Mouse (Mus musculus): ENCODE results near the gene Rps15. TPM values are rescaled to one million over a fixed set of nuclear protein-coding genes. Genes with fewer than 3 reads are reported as not detected.

Rps15 gene
- total and polyA plus RNA-seq, 2 experiments from 2014 or later = 499 to 1,030 TPM

DNA sequence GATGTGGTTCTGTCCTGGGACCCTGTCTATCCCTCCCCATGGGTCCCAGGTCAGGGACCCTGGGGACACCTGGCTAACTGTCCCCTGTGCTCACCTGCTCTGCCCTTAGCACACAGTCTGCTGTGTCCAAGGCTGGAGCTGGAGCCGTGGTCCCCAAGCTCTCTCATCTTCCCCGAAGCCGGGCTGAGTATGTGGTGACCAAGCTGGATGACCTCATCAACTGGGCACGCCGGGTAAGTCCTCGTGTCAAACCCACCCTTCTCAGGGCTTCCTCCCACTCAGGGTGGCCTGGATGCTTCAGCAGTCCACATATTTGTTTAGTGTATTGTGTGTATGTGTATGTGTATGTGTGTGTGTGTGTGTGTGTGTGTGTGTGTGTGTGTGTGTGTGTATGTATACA lies 38.7 kb upstream of the Rps15 start:
- no peak for ATAC-seq (ENCODE audit: insufficient read depth, low read depth)
- DNase-seq (ENCODE audit: low spot score) = no peak
- no peak overlapping the region for H3K4me2 ChIP-seq (ENCODE audit: low read depth, low read length)
- H3K27me3 ChIP-seq (ENCODE audit: control insufficient read depth, insufficient read depth, low read length) = no peaks in the 10 kb centered on the region
- 74% methylated on average over 6 of the region's 6 CpGs for WGBS
- no peak overlapping the region for H3K27ac ChIP-seq (ENCODE audit: low read depth)
- H3K9ac ChIP-seq (replicated peaks; ENCODE audit: low read depth, low read length) = no peak overlapping the region
- peaks cover 57% of the 10 kb centered on the region for H3K36me3 ChIP-seq (replicated peaks; ENCODE audit: control insufficient read depth, insufficient read depth, low read length)
- H3K4me3 ChIP-seq (ENCODE audit: low read depth, low read length) = no peak overlapping the region
- no peak for TF ChIP-seq CTCF (IDR thresholded peaks at IDR 0.05; ENCODE audit: low read depth)
- TF ChIP-seq EP300 (IDR thresholded peaks at IDR 0.05; ENCODE audit: low read depth) = no peak
- no peaks in the 10 kb centered on the region for H3K9me3 ChIP-seq (replicated peaks; ENCODE audit: control insufficient read depth, low read length)
- H3K4me1 ChIP-seq (ENCODE audit: control insufficient read depth, insufficient read depth) = peaks cover 7% of the 10 kb centered on the region; the same call in 1 of the 2 replicates

DNA sequence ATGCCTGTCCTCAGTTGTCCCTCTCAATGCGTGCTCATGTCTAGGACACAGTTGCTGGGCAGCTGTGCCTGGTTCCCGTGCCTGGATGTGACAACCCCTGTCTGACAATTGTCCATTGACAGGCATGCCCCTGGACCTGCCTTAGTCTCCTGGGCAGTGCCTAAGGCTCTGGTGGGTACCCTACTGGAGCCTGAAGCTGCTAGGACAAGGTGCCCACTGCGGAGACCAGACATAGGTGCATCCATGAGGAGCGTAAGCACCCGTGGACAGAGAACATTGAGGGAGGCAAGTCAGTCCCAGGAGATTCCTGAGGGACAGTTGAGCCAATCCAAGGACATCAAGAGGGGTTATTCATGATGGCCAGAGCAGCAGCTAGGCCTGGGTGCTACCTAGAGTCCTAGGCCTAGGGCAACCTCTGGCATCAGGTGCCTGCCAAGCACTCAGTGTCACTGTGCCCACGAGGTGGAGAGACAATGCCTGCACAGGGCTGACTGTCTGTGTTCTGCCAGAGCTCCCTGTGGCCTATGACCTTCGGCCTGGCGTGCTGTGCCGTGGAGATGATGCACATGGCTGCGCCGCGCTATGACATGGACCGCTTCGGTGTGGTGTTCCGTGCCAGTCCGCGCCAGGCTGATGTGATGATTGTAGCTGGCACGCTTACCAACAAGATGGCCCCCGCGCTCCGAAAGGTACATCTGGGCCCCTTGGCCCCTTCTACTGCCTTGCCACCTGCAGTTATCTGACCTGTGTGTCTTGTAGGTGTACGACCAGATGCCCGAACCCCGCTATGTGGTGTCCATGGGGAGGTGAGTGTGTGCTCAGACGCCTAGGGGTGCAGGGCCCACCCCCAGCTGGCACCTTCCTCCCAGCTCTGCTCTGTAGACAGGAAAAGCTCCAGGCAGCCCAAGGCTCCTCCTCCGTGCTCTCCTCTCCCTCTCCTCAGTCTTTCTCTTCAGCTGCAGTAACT lies 37.6 kb upstream of the Rps15 start:
- no peaks in the 10 kb centered on the region for H3K27me3 ChIP-seq (ENCODE audit: control insufficient read depth, insufficient read depth, low read length)
- TF ChIP-seq EP300 (IDR thresholded peaks at IDR 0.05; ENCODE audit: low read depth) (no peak), CTCF (IDR thresholded peaks at IDR 0.05; ENCODE audit: low read depth) (no peak)
- H3K9me3 ChIP-seq (replicated peaks; ENCODE audit: control insufficient read depth, low read length) = no peaks in the 10 kb centered on the region
- peaks cover 10% of the 10 kb centered on the region for H3K4me1 ChIP-seq (ENCODE audit: control insufficient read depth, insufficient read depth)
- ATAC-seq (ENCODE audit: insufficient read depth, low read depth) (no peak), DNase-seq (ENCODE audit: low spot score) (no peak)
- peaks cover 61% of the 10 kb centered on the region for H3K36me3 ChIP-seq (replicated peaks; ENCODE audit: control insufficient read depth, insufficient read depth, low read length)
- no peak overlapping the region for H3K4me3 ChIP-seq (ENCODE audit: low read depth, low read length)
- no peak overlapping the region for H3K9ac ChIP-seq (replicated peaks; ENCODE audit: low read depth, low read length)
- 93% methylated on average over 26 of the region's 26 CpGs for WGBS
- H3K27ac ChIP-seq (ENCODE audit: low read depth) = no peak overlapping the region
- no peak overlapping the region for H3K4me2 ChIP-seq (ENCODE audit: low read depth, low read length)

DNA sequence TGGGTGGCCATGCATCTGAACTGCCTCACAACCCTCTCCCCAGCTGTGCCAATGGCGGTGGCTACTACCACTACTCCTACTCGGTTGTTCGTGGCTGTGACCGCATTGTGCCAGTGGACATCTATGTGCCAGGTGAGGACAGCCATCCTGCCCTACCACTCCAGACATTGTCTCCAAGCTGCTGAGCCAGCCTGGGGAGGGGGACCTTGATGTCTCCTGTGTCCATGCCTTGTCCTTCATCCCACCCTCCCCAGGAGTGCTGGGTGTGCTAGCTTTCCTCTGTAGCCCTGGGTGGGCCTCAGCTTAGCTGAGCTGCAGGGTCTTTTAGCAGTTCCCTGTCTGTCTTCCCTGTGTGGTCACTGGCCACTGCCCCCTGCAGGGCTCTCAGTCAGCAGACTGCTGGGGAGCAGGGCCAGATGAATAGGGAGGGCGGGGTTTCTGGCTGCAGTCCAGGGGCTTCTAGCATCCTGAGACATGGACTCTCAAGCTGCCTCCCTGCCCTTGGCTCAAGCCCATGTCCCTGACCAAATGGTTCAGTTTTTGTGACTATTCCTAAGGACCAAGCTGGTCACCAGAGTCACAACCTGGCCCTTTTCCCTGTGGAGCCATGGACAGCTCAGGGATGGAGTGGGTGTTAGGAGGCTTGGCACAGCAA lies 36.2 kb upstream of the Rps15 start:
- no peaks in the 10 kb centered on the region for H3K27me3 ChIP-seq (ENCODE audit: control insufficient read depth, insufficient read depth, low read length)
- H3K36me3 ChIP-seq (replicated peaks; ENCODE audit: control insufficient read depth, insufficient read depth, low read length) = peaks cover 61% of the 10 kb centered on the region
- H3K9me3 ChIP-seq (replicated peaks; ENCODE audit: control insufficient read depth, low read length) = no peaks in the 10 kb centered on the region
- H3K9ac ChIP-seq (replicated peaks; ENCODE audit: low read depth, low read length) = no peak overlapping the region
- no peak overlapping the region for H3K4me2 ChIP-seq (ENCODE audit: low read depth, low read length)
- H3K4me1 ChIP-seq (ENCODE audit: control insufficient read depth, insufficient read depth) = peaks cover 14% of the 10 kb centered on the region
- H3K4me3 ChIP-seq (ENCODE audit: low read depth, low read length) = no peak overlapping the region
- DNase-seq (ENCODE audit: low spot score) (no peak), ATAC-seq (ENCODE audit: insufficient read depth, low read depth) (no peak)
- 76% methylated on average over 5 of the region's 5 CpGs for WGBS
- H3K27ac ChIP-seq (ENCODE audit: low read depth) = no peak overlapping the region
- TF ChIP-seq EP300 (IDR thresholded peaks at IDR 0.05; ENCODE audit: low read depth) (no peak), CTCF (IDR thresholded peaks at IDR 0.05; ENCODE audit: low read depth) (no peak)

DNA sequence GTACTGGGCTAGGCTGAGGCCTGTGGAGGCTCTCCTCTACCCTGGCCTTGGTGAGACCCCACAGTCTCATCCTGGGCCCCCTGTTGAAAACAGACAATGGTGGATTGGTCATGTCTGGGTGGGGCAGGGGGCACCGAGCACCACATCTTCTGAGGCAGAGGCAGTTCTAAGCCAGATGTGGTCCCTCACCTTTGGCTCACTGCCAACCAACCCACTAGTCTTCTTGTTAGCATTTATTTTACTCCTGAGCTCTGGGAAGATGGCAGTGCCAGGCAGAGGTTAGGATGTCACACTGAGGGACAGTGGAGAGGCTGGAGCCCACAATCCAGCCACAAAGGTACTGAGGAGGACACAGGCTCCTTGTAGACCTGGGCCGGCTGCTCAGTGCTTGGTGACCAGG lies 34.3 kb upstream of the Rps15 start:
- DNase-seq (ENCODE audit: low spot score) (no peak), ATAC-seq (ENCODE audit: insufficient read depth, low read depth) (no peak)
- Histone ChIP-seq H3K4me1 (ENCODE audit: control insufficient read depth, insufficient read depth) (peaks cover 24% of the 10 kb centered on the region), H3K36me3 (replicated peaks; ENCODE audit: control insufficient read depth, insufficient read depth, low read length) (peaks cover 58% of the 10 kb centered on the region), H3K4me3 (ENCODE audit: low read depth, low read length) (no peak overlapping the region), H3K27me3 (ENCODE audit: control insufficient read depth, insufficient read depth, low read length) (no peaks in the 10 kb centered on the region), H3K9me3 (replicated peaks; ENCODE audit: control insufficient read depth, low read length) (no peaks in the 10 kb centered on the region), H3K9ac (replicated peaks; ENCODE audit: low read depth, low read length) (no peak overlapping the region), H3K4me2 (ENCODE audit: low read depth, low read length) (no peak overlapping the region), H3K27ac (ENCODE audit: low read depth) (no peak overlapping the region)
- 75% methylated on average over 2 of the region's 2 CpGs for WGBS
- TF ChIP-seq CTCF (IDR thresholded peaks at IDR 0.05; ENCODE audit: low read depth) = no peak
- no peak for TF ChIP-seq EP300 (IDR thresholded peaks at IDR 0.05; ENCODE audit: low read depth)

DNA sequence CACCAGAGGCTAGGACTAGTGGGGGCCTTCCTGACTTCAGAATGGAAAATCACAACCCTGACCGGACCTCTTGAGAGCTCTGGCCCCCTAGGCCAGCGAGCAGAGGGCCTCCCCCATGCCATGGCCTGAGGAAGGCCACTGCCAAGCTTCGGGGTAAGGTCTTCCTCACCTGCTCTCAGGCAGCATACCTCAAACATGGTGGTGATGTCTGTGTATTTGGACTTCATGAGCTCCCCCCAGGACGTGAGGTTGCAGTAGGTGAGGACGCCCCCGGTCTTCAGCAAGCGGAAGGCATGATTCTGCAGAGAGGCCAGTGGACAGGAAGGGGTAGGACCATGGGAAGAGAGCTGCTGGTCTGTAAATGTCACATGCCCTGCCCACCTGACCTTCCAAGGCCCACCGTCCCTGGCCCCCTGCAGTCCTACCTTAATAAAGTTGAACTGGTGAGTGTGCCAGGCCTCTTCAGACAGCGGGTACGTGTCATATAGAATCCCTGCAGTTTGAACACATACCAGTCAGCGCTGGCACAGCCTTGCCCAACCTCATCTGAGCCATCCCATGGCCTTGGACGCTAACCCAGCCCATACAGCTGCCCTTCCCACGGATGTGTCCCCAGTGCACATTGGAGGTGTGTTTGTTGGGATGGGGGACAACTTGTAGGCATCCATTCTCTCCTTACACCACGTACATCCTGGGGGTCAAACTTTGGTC lies 33.3 kb upstream of the Rps15 start:
- no peak overlapping the region for H3K27ac ChIP-seq (ENCODE audit: low read depth)
- DNase-seq (ENCODE audit: low spot score) (no peak), ATAC-seq (ENCODE audit: insufficient read depth, low read depth) (no peak)
- H3K4me1 ChIP-seq (ENCODE audit: control insufficient read depth, insufficient read depth) = peaks cover 24% of the 10 kb centered on the region
- peaks cover 48% of the 10 kb centered on the region for H3K36me3 ChIP-seq (replicated peaks; ENCODE audit: control insufficient read depth, insufficient read depth, low read length)
- no peak overlapping the region for H3K9ac ChIP-seq (replicated peaks; ENCODE audit: low read depth, low read length)
- H3K4me2 ChIP-seq (ENCODE audit: low read depth, low read length) = no peak overlapping the region
- WGBS = 82% methylated on average over 14 of the region's 14 CpGs
- TF ChIP-seq CTCF (IDR thresholded peaks at IDR 0.05; ENCODE audit: low read depth) = no peak
- no peak for TF ChIP-seq EP300 (IDR thresholded peaks at IDR 0.05; ENCODE audit: low read depth)
- H3K27me3 ChIP-seq (ENCODE audit: control insufficient read depth, insufficient read depth, low read length) = no peaks in the 10 kb centered on the region
- no peak overlapping the region for H3K4me3 ChIP-seq (ENCODE audit: low read depth, low read length)
- H3K9me3 ChIP-seq (replicated peaks; ENCODE audit: control insufficient read depth, low read length) = no peaks in the 10 kb centered on the region

Data from heart, postnatal 0 days (tissue).